Mouse (Mus musculus) naive thymus-derived CD4-positive, alpha-beta T cell, adult 5 months (primary cell): ENCODE data around the gene Bag6. TPM values are rescaled to one million over a fixed set of nuclear protein-coding genes. Genes with fewer than 3 reads are reported as not detected.

ENCODE experiments used
- polyA plus RNA-seq: library from polyadenylated mRNA; unstranded; fragments of 100-300 nt; shearing (Covaris generic); gene quantifications from one replicate; pipeline ENCODE4 v1.2.1, GENCODE M21; 2017

Gene Bag6
- polyA plus RNA-seq, 1 experiment from 2014 or later, result 77.8 TPM

Other genes starting within 250 kb of the Bag6 start
- not detected for gene C2, start 236.9 kb upstream of the Bag6 start, polyA plus RNA-seq
- 49.8 TPM for gene Ehmt2, start 236.7 kb upstream of the Bag6 start, polyA plus RNA-seq
- not detected for gene Slc44a4, start 220.7 kb upstream of the Bag6 start, polyA plus RNA-seq
- 116 TPM for gene Neu1, start 203.9 kb upstream of the Bag6 start, polyA plus RNA-seq
- gene Hspa1b, start 175.9 kb upstream of the Bag6 start, polyA plus RNA-seq, result 785 TPM
- gene Gm20481, start 165.3 kb upstream of the Bag6 start, polyA plus RNA-seq, result 42.4 TPM
- 403 TPM for gene Hspa1a, start 163.0 kb upstream of the Bag6 start, polyA plus RNA-seq
- gene Hspa1l, start 162.5 kb upstream of the Bag6 start, polyA plus RNA-seq, result 0.17 TPM
- gene Lsm2, start 153.3 kb upstream of the Bag6 start, polyA plus RNA-seq, result 59.4 TPM
- 151 TPM for gene Vars, start 134.2 kb upstream of the Bag6 start, polyA plus RNA-seq
- gene Vwa7, start 118.6 kb upstream of the Bag6 start, polyA plus RNA-seq, result not detected
- not detected for gene Sapcd1, start 107.2 kb upstream of the Bag6 start, polyA plus RNA-seq
- 4.4 TPM for gene Msh5, start 88.4 kb upstream of the Bag6 start, polyA plus RNA-seq
- 228 TPM for gene Clic1, start 85.2 kb upstream of the Bag6 start, polyA plus RNA-seq
- gene Ddah2, start 76.1 kb upstream of the Bag6 start, polyA plus RNA-seq, result 0.95 TPM
- not detected for gene Ly6g6c, start 69.8 kb upstream of the Bag6 start, polyA plus RNA-seq
- not detected for gene Mpig6b, start 69.0 kb upstream of the Bag6 start, polyA plus RNA-seq
- not detected for gene Ly6g6e, start 58.3 kb upstream of the Bag6 start, polyA plus RNA-seq
- gene Ly6g6d, start 57.1 kb upstream of the Bag6 start, polyA plus RNA-seq, result not detected
- gene Ly6g6f, start 49.6 kb upstream of the Bag6 start, polyA plus RNA-seq, result not detected
- 90.2 TPM for gene Abhd16a, start 45.9 kb upstream of the Bag6 start, polyA plus RNA-seq
- not detected for gene Ly6g5c, start 26.9 kb upstream of the Bag6 start, polyA plus RNA-seq
- 1.2 TPM for gene Ly6g5b, start 19.8 kb upstream of the Bag6 start, polyA plus RNA-seq
- 64.4 TPM for gene Gpank1, start 13.7 kb upstream of the Bag6 start, polyA plus RNA-seq
- gene Csnk2b, start 13.1 kb upstream of the Bag6 start, polyA plus RNA-seq, result 190 TPM
- gene D17H6S53E, start 8.8 kb upstream of the Bag6 start, polyA plus RNA-seq, result 0.75 TPM
- not detected for gene Apom, start 3.1 kb upstream of the Bag6 start, polyA plus RNA-seq
- gene Prrc2a, start 29.7 kb downstream of the Bag6 start, polyA plus RNA-seq, result 31.3 TPM
- not detected for gene Aif1, start 40.9 kb downstream of the Bag6 start, polyA plus RNA-seq
- 1.8 TPM for gene Lst1, start 53.3 kb downstream of the Bag6 start, polyA plus RNA-seq
- gene Ltb, start 59.3 kb downstream of the Bag6 start, polyA plus RNA-seq, result 754 TPM
- 4.2 TPM for gene Tnf, start 66.8 kb downstream of the Bag6 start, polyA plus RNA-seq
- 24.6 TPM for gene Lta, start 70.2 kb downstream of the Bag6 start, polyA plus RNA-seq
- gene Gm16181, start 85.7 kb downstream of the Bag6 start, polyA plus RNA-seq, result not detected
- 1.4 TPM for gene Atp6v1g2, start 98.5 kb downstream of the Bag6 start, polyA plus RNA-seq
- gene Nfkbil1, start 100.6 kb downstream of the Bag6 start, polyA plus RNA-seq, result 16.0 TPM
- 192 TPM for gene Ddx39b, start 106.6 kb downstream of the Bag6 start, polyA plus RNA-seq
- gene H2-D1, start 127.6 kb downstream of the Bag6 start, polyA plus RNA-seq, result 5,786 TPM
- not detected for gene H2-Q1, start 185.2 kb downstream of the Bag6 start, polyA plus RNA-seq
- gene H2-Q2, start 207.1 kb downstream of the Bag6 start, polyA plus RNA-seq, result 7.0 TPM
- 50.9 TPM for gene H2-Q4, start 244.4 kb downstream of the Bag6 start, polyA plus RNA-seq